Mouse (Mus musculus): ENCODE results near the gene Entpd5. TPM values are rescaled to one million over a fixed set of nuclear protein-coding genes. Genes with fewer than 3 reads are reported as not detected.

Gene Entpd5
- 1 to 10 TPM; 5.5 to 5.7 TPM for total RNA-seq (2023)

DNA sequence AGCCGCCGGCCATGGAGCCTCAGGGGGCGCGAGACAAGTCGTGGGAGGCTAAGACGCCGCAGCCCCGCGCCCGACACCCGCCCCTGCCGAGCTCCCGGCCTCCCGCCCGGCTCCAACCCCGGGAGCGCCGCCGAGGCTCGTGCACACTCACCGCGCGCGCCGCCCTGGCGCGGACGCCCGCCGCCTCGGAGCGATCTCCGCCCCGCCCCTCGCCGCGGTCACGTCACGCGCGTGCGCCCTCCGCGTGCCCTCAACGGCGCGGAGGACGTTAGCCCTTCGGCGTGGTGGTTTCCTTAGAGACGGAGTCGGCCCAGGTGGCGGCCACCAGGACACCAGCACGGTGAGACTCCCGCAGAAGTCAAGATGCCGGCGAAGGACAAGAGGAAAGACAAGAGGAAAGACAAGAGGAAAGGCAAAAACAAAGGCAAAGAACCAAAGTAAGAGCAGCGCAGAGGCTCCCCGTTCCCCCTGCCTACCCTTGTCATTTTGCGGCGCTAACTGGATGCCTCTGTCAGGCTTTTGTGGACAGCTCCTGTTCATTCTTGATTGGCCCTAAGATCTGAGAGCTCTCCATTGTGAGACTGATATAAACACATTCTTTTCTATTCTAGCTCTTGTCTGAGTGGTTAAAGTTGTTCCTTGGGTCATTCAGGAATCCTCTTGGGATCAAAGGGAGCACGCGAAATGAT, at the start of gene Entpd5, which contains the start of gene Bbof1:
Gene Entpd5, minus strand, starts transcription at position 211 of the 689 bp plus-strand sequence.
Gene Bbof1, plus strand, starts transcription at position 253 of the 689 bp plus-strand sequence.

DNA sequence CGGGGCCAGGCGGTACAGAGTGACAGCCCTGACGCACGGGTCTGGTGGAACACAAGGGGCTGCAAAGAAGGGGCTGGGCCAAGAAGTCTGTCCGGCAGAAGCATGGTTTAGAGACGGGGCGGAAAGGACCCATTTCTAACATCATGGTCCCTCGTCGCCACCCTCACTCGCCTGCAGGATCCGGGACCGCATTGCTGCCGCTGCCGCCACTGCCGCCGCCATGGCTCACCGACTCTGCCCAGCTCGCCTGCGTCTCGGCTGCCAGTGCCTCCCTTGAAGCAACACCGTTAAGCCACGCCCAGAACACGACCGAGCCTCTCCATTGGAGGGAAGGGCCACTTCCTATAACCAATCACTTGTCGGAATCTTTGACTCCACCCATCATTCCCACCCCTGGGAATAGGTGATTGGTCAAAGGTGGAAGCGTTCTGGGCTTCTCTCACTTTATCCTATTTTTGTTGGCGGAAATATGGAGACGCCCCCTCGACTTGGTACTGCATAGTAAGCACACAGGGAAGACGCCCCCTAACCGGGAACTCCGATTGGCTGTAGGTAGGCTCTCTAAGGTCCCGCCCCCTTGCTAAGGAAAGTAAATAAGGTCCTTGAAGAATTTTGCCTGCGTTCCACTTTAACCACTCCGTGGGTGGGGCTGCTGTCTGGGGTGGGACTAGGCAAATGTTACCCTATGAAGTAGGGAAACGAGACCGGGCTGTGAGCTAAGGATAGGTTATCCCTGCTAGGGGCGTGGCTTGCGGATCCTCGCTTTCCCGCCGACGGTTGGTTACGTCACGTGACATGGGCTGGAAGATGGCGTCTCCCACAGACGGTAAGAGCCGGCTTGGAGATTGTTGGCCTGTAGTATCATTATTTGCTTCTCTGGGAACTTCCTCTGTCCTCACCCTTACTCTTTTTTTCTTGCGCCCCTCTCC, 42.2 kb upstream of the Entpd5 start, which contains the start of the genes Aldh6a1 and Lin52:
Gene Aldh6a1, minus strand, starts transcription at position 287 of the 929 bp plus-strand sequence.
Gene Lin52, plus strand, starts transcription at position 705 of the 929 bp plus-strand sequence.

DNA sequence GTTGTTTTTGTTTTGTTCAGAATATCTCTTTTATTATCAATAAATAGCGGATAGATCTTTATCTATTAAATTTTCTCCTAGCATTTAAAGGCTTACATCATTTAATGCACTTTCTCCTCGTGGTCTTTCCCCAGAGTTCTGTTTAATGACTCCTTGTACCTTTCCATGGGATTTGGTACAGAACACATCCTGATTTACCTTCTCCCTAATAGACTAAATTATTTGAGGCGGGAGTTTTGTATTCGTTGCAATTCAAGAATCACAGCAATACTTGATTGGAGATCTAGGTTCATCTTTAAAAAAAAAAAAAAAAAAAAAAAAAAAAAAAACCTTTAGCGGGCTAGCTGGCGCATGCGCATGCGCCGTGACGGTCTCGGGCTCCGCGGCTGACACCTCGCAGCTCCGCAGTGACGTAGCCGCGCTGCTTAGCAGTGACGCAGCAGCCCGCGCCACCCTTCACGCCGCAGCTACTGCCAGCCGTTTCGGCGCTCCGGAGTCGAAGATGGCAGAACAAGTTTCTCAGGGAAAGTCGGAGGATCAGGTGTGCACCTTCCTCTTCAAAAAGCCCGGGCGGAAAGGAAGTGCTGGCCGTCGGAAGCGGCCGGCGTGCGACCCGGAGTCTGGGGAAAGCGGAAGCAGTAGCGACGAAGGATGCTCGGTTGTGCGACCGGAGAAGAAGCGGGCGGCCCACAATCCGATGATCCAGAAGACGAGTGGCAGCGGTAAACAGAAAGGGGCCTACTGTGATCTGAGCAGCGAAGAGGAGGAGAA, 8.2 kb upstream of the Entpd5 start, which contains the start of gene Rnf113a2:
Gene Rnf113a2, plus strand, starts transcription at position 363 of the 771 bp plus-strand sequence.

DNA sequence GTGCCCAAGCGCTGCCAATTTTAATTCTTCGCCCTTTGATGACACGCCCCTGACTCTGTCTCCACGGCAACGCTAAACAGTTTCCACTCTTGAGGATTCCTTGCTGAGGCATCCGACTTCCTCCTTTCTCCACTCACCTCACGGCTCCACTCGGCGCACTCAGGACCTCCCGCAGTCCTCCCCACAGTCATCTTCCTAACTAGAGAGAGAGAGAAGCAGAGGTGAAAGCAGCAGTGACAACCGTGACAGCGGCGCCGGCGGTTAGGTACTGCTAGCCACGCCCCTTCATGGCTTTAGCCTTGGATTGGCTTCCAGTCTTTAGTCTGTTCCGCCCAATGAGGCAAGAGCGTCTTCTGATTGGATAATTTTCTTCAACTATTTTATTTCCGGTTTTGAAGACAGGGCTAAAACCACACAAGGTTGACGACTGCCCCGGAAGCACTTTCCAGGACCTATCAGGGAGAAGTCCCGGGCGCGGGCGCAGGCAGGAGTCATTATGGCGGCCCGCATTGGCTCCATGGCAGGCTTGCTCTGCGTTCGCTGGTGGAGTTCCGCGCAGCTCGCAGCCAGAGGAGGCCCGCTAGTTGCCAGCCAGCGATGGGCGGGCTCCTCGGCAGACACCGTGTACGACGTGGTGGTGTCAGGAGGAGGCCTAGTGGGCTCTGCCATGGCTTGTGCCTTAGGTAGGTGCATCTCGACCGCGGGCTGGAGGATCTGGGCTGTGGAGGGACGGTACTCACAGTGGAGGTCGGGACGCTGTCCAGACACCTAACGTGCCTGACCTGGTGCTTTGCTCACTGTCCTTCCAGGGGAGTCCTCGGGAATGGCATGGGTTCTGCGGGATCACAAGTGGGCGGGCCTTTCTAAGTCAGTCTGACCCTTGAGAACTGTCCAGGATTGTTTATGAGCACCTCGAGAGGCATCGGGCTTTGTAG, 47.0 kb downstream of the Entpd5 start, which contains the start of the genes Coq6 and Fam161b:
Gene Coq6, plus strand, starts transcription at position 103 of the 935 bp plus-strand sequence.
Gene Fam161b, minus strand, starts transcription at position 279 of the 935 bp plus-strand sequence.

Other genes with a start within 250 kb of the Entpd5 start
- 100 to 1,000 TPM in 1 of 2 experiments, 10 to 100 TPM in 1; 93.3 to 105 TPM for gene Elmsan1, start 190.1 kb downstream of the Entpd5 start, total RNA-seq (2023)
- gene Ptgr2, start 123.8 kb downstream of the Entpd5 start, total RNA-seq (2023): 10 to 100 TPM; 18.1 to 18.3 TPM
- gene Zfp410, start 92.2 kb downstream of the Entpd5 start, total RNA-seq (2023): 10 to 100 TPM; 30.7 to 34.7 TPM
- gene Coq6, start 47.4 kb downstream of the Entpd5 start, total RNA-seq (2023): 1 to 10 TPM; 9.4 TPM
- 1 to 10 TPM in 1 of 2 experiments, under 1 TPM in 1; 0.49 to 1.1 TPM for gene Fam161b, start 47.2 kb downstream of the Entpd5 start, total RNA-seq (2023)
- under 1 TPM in 1 of 2 experiments, not detected in 1; 0.26 TPM for gene Bbof1, start within 50 bp of the Entpd5 start, total RNA-seq (2023)
- 10 to 100 TPM; 27.7 to 29.6 TPM for gene Rnf113a2, start 8.2 kb upstream of the Entpd5 start, total RNA-seq (2023)
- 1 to 10 TPM; 6.7 TPM for gene Aldh6a1, start 42.0 kb upstream of the Entpd5 start, total RNA-seq (2023)
- gene Lin52, start 42.4 kb upstream of the Entpd5 start, total RNA-seq (2023): 10 to 100 TPM in 1 of 2 experiments, 1 to 10 TPM in 1; 8.3 to 10.5 TPM
- gene Vsx2, start 160.7 kb upstream of the Entpd5 start, total RNA-seq (2023): not detected
- 10 to 100 TPM; 12.7 to 12.8 TPM for gene Abcd4, start 208.4 kb upstream of the Entpd5 start, total RNA-seq (2023)
- not detected for gene Vrtn, start 232.0 kb upstream of the Entpd5 start, total RNA-seq (2023)

All from monocyte, adult 59 days (primary cell).